Mouse (Mus musculus): Measurements from ENCODE around the gene Gpr142. TPM values are rescaled to one million over a fixed set of nuclear protein-coding genes. Genes with fewer than 3 reads are reported as not detected.

Gene Gpr142
- total RNA-seq, 2 experiments from 2014 or later, result not detected

- no peak for DNase-seq
- Histone ChIP-seq H3K27ac (no peak overlapping the region), H3K4me3 (no peak overlapping the region)
- no peak for TF ChIP-seq CTCF (IDR thresholded peaks at IDR 0.05)
- intact Hi-C loops (cut with DNase I), result no loop called here
Measured at GRCm38 (mm10) chr11:114807025-114807424, 8.3 kb downstream of the Gpr142 start.

GRCm38 (mm10) chr11:114807686-114808427, 9.1 kb downstream of the Gpr142 start:
- intact Hi-C loops (cut with DNase I), result no loop called here
- Histone ChIP-seq H3K4me3 (no peak overlapping the region), H3K27ac (no peak overlapping the region)
- DNase-seq, result no peak
- no peak for TF ChIP-seq CTCF (IDR thresholded peaks at IDR 0.05)

- H3K27ac ChIP-seq, result no peak overlapping the region
Measured at GRCm38 (mm10) chr11:114809371-114809770, 10.6 kb downstream of the Gpr142 start.

GRCm38 (mm10) chr11:114810344-114810743, 11.6 kb downstream of the Gpr142 start:
- H3K27ac ChIP-seq, result no peak overlapping the region
- intact Hi-C loops (cut with DNase I), result no loop called here

More at GRCm38 (mm10) chr11:114809371-114809770, 10.6 kb downstream of the Gpr142 start:
- no peak for DNase-seq
- peak; percentile 58 for TF ChIP-seq CTCF (IDR thresholded peaks at IDR 0.05)
- intact Hi-C loops (cut with DNase I), result no loop called here
- no peak overlapping the region for H3K4me3 ChIP-seq

GRCm38 (mm10) chr11:114812731-114813240, 14.1 kb downstream of the Gpr142 start:
- TF ChIP-seq CTCF (IDR thresholded peaks at IDR 0.05), result peak; percentile 97
- intact Hi-C loops (cut with DNase I), result loop anchor here (1.0 kb wide), 2 partner anchors 65 to 100 kb away; no protein-coding TSS in a partner anchor
- H3K4me3 ChIP-seq, result no peak overlapping the region
- peak; percentile 93 for DNase-seq
- H3K27ac ChIP-seq, result peak overlapping the region; percentile 31; the same call in 1 of the 2 replicates

More at GRCm38 (mm10) chr11:114810344-114810743, 11.6 kb downstream of the Gpr142 start:
- no peak for TF ChIP-seq CTCF (IDR thresholded peaks at IDR 0.05)
- H3K4me3 ChIP-seq, result no peak overlapping the region
- no peak for DNase-seq

- no peak for TF ChIP-seq CTCF (IDR thresholded peaks at IDR 0.05)
- peak; percentile 63 for DNase-seq
- no peak overlapping the region for H3K4me3 ChIP-seq
- intact Hi-C loops (cut with DNase I), result no loop called here
- H3K27ac ChIP-seq, result peak overlapping the region; percentile 52
Measured at GRCm38 (mm10) chr11:114814873-114815592, 16.3 kb downstream of the Gpr142 start.

- intact Hi-C loops (cut with DNase I), result no loop called here
- TF ChIP-seq CTCF (IDR thresholded peaks at IDR 0.05), result no peak
- DNase-seq, result no peak
- no peak overlapping the region for H3K27ac ChIP-seq
- H3K4me3 ChIP-seq, result no peak overlapping the region
Measured at GRCm38 (mm10) chr11:114816934-114817333, 18.2 kb downstream of the Gpr142 start.

- intact Hi-C loops (cut with DNase I), result no loop called here
Measured at GRCm38 (mm10) chr11:114818185-114818584, 19.5 kb downstream of the Gpr142 start.

GRCm38 (mm10) chr11:114819110-114819509, 20.4 kb downstream of the Gpr142 start:
- intact Hi-C loops (cut with DNase I), result no loop called here
- DNase-seq, result no peak
- Histone ChIP-seq H3K27ac (no peak overlapping the region), H3K4me3 (no peak overlapping the region)
- TF ChIP-seq CTCF (IDR thresholded peaks at IDR 0.05), result no peak

More at GRCm38 (mm10) chr11:114818185-114818584, 19.5 kb downstream of the Gpr142 start:
- H3K4me3 ChIP-seq, result no peak overlapping the region
- no peak overlapping the region; the same call in 1 of the 2 replicates for H3K27ac ChIP-seq
- DNase-seq, result no peak
- TF ChIP-seq CTCF (IDR thresholded peaks at IDR 0.05), result no peak

- Histone ChIP-seq H3K4me3 (no peak overlapping the region), H3K27ac (peak overlapping the region; percentile 24; the same call in 1 of the 2 replicates)
- DNase-seq, result no peak
- intact Hi-C loops (cut with DNase I), result no loop called here
- TF ChIP-seq CTCF (IDR thresholded peaks at IDR 0.05), result no peak
Measured at GRCm38 (mm10) chr11:114820444-114820843, 21.7 kb downstream of the Gpr142 start.

GRCm38 (mm10) chr11:114821325-114821724, 22.6 kb downstream of the Gpr142 start:
- DNase-seq, result no peak
- intact Hi-C loops (cut with DNase I), result no loop called here
- TF ChIP-seq CTCF (IDR thresholded peaks at IDR 0.05), result no peak
- peak overlapping the region; percentile 20; the same call in 1 of the 2 replicates for H3K27ac ChIP-seq
- H3K4me3 ChIP-seq, result no peak overlapping the region

- DNase-seq, result peak; percentile 80
- intact Hi-C loops (cut with DNase I), result no loop called here
- peak overlapping the region; percentile 57 for H3K4me3 ChIP-seq
- no peak for TF ChIP-seq CTCF (IDR thresholded peaks at IDR 0.05)
- peak overlapping the region; percentile 86 for H3K27ac ChIP-seq
Measured at GRCm38 (mm10) chr11:114822727-114823126, 24.0 kb downstream of the Gpr142 start.
